Mouse (Mus musculus): ENCODE results near the gene Acot5. TPM values are rescaled to one million over a fixed set of nuclear protein-coding genes. Genes with fewer than 3 reads are reported as not detected.
"Not testable (repeated sequence)": the region's sequence is repeated elsewhere in the genome, so short reads cannot be mapped to it uniquely, and the experiment has no call there.

Gene Acot5
- total RNA-seq (2021): under 1 TPM; 0.22 to 0.46 TPM
- long read RNA-seq, experiment 1: 0 reads
- long read RNA-seq, experiment 2, partial matches to known transcripts: 0 of 1 reads
- long read RNA-seq, experiment 2, other reads (novel, unspliced or antisense): 0 of 1 reads

DNA sequence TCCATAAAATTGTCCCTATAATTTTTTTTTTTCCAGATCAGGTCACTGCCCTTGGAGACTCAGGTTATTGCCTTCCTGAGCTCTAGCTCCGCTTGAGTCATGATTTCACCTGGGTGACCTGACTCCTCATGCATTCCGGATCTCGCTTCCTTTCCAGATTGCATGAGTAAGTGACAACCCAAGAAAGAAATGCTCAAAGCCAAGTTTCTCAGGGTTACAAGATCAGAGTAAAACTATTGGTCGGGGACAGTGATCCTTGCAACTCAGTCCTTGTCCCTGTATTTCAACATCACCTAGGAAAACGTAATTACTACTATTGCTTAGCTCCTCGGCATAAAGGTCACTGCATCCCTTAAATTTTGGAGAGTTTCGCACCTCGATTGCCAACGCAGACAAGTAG lies at the start of gene Acot5:
TSS of gene Acot5 (plus strand) at position 340 of the 400 bp plus-strand sequence.
- no peak for DNase-seq (ENCODE audit: low spot score in 2 of 2)

GRCm38 (mm10) chr12:84020528-84020927 lies 48.6 kb upstream of the Acot5 start:
- peak; percentile 51 to 52 for DNase-seq (ENCODE audit: low spot score in 2 of 2)

DNA sequence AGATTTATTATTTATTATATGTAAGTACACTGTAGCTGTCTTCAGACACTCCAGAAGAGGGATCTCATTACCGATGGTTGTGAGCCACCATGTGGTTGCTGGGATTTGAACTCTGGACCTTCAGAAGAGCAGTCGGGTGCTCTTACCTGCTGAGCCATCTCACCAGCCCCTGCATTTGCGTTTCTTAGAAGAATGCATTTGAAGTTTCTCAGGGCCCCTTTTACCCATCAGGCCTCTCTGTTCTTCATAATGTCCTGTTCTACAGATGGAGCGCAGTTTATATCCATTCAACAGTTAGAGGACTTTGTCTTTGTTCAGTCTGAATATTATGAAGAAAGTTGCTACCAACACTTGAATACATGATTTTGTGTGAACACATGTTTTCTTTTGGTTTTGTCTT lies 46.9 kb upstream of the Acot5 start:
- DNase-seq (ENCODE audit: low spot score in 2 of 2): not testable (repeated sequence)

GRCm38 (mm10) chr12:84023052-84023745 lies 45.9 kb upstream of the Acot5 start:
- no peak for DNase-seq (ENCODE audit: low spot score in 2 of 2)

- no peak for DNase-seq (ENCODE audit: low spot score in 2 of 2)
Observed at GRCm38 (mm10) chr12:84025888-84026287, 43.2 kb upstream of the Acot5 start.

- DNase-seq (ENCODE audit: low spot score in 2 of 2): not testable (repeated sequence)
Observed at GRCm38 (mm10) chr12:84028328-84028727, 40.8 kb upstream of the Acot5 start.

- not testable (repeated sequence) for DNase-seq (ENCODE audit: low spot score in 2 of 2)
Observed at GRCm38 (mm10) chr12:84029043-84029442, 40.1 kb upstream of the Acot5 start.

- peak; percentile 71 to 82 for DNase-seq (ENCODE audit: low spot score in 2 of 2)
Observed at GRCm38 (mm10) chr12:84030659-84031332, 38.3 kb upstream of the Acot5 start.

- no peak for DNase-seq (ENCODE audit: low spot score in 2 of 2)
Observed at GRCm38 (mm10) chr12:84032854-84033253, 36.3 kb upstream of the Acot5 start.

DNA sequence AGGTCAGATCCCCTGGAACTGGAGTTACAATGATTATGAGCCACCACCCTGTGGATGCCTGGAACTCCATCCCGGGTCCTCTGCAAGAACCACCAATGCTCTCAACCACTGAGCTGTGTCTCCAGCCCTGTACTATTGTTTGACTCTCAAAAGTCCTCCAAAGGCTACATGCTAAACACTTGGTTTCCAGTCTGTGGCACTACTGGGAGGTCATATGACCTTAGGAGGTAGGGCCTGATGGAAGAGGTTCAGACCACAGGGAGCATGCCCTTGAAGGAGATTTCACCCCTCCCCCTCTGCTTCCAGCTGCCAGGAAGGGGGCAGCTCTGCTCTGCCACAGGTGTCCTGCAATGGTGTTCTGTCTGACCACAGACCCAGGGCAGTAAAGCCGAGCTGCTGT lies 35.8 kb upstream of the Acot5 start:
- DNase-seq (ENCODE audit: low spot score in 2 of 2): not testable (repeated sequence)

DNA sequence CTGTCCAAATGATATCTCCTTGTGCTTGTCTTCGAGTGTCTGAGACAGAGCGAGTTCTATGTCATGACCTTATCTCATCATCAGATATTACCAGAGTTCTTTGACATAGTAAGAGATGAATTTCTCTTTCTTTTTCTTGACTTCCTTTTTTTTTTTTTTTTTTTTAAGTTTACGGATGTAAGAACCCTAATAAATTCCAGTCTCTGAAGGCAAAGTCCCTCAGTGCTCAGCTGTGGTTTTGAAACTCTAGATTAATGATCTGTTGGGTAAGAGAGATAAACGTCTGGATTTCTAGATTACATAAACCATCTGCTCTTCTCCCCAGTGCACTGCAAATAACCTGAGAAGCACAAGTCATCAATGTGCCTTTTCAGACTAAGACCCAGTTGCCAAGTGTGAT lies 35.0 kb upstream of the Acot5 start:
- DNase-seq (ENCODE audit: low spot score in 2 of 2): no peak

DNA sequence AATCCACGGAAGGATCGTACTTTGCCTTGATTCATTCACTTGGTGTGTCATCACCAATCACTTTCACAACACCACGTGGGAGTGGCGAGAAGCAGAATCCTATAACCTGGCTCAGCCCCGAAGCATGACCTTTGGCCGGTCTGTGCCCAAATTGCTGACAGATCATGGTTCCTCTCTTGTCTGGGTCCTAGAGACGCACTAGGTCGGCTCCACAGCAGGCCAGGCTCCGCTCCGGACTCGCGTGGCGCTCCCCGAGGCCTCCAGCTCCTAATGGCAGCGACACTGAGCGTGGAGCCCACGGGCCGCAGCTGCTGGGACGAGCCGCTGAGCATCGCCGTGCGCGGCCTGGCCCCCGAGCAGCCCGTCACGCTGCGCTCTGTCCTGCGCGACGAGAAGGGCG lies 30.9 kb upstream of the Acot5 start, which contains the start of gene Acot4:
TSS of gene Acot4 (plus strand) at position 139 of the 400 bp plus-strand sequence.
- peak; percentile 26 to 31 for DNase-seq (ENCODE audit: low spot score in 2 of 2)

GRCm38 (mm10) chr12:84038691-84039111 lies 30.4 kb upstream of the Acot5 start, which contains the start of gene Gm49366:
Gene Gm49366, plus strand, starts transcription at chr12:84038935.
- peak in 1 of 2 experiments; percentile 17 for DNase-seq (ENCODE audit: low spot score in 2 of 2)

DNA sequence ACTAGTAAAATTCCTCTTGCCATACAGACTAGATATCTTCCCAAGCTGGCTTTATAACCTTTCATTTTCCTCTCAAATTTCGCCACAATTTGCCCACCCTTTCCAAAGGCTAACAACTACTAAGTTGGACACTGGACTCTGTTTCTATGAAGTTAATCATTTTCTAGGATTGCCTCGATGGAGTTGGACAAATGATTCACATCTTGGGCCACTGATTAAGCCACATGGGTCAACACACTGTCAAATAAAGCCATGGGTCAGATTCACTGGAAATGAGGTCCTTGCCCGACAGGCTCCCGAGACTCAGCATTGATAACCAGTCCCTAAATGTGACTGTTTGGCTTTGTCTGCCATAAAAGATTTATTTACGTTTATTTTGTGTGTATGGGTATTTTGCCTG lies 26.9 kb upstream of the Acot5 start:
- no peak for DNase-seq (ENCODE audit: low spot score in 2 of 2)

GRCm38 (mm10) chr12:84044045-84044444 lies 25.1 kb upstream of the Acot5 start:
- no peak for DNase-seq (ENCODE audit: low spot score in 2 of 2)

DNA sequence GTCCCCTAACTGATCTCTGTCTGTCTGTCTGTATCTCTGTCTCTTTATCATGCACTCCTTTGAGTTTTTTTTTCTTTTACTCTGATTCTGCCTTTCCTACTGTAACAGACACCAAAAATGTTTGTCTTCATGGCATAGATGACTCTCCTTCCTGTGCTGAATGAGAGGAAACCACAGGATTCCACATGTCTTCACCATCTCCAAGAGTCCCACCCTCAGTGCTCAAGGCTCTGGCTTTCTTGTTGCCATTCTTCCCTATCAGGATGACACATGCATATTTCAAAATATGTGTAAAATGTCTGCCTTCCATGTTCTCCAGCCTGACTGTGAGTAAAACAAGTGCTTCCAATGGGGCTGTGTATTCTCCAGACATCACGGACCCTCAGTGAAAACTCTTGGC lies 22.2 kb upstream of the Acot5 start:
- DNase-seq (ENCODE audit: low spot score in 2 of 2): no peak

DNA sequence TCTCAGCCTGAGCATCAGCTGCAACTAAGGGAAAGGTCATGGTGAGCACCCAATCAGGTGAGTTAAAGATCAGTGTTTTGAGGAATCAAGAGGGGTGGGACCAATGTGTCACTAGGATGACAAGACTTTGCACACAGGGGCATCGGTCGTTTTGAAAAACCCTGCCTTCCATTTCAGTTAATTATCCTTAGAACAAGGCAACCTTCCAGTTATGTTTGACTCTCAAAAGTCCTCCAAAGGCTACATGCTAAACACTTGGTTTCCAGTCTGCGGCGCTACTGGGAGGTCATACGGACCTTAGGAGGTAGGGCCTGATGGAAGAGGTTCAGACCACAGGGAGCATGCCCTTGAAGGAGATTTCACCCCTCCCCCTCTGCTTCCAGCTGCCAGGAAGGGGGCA lies 18.4 kb upstream of the Acot5 start:
- DNase-seq (ENCODE audit: low spot score in 2 of 2): not testable (repeated sequence)

GRCm38 (mm10) chr12:84051937-84052474 lies 17.1 kb upstream of the Acot5 start, which contains the start of gene Acot3:
Gene Acot3, plus strand, starts transcription at chr12:84052144.
- DNase-seq (ENCODE audit: low spot score in 2 of 2): no peak

GRCm38 (mm10) chr12:84052609-84053008 lies 16.5 kb upstream of the Acot5 start:
- DNase-seq (ENCODE audit: low spot score in 2 of 2): no peak

DNA sequence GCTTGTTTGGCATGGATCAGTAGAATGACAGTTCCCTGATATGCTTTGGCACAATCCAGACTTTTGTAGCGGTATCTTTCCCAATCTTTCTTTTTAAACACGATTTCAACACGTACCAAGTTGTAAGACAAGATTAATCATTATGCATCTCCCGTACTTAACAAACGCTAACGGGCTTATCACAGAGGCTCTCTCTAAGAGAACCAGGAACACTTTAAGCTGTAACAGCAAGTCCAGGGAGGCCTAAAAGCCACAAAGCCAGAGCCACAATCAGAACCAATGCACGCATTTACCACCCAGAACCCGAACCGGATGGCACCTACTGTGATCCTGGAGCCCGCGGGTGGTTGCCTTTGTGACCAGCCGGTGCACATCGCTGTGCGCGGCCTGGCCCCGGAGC lies 16.0 kb upstream of the Acot5 start:
- DNase-seq (ENCODE audit: low spot score in 2 of 2): no peak

- no peak for DNase-seq (ENCODE audit: low spot score in 2 of 2)
Observed at GRCm38 (mm10) chr12:84053679-84054391, 15.3 kb upstream of the Acot5 start.

Measured in adrenal gland, adult 18-20 months (tissue).